Mouse (Mus musculus): ENCODE data around the gene Slc51a. TPM values are rescaled to one million over a fixed set of nuclear protein-coding genes. Genes with fewer than 3 reads are reported as not detected.

The Slc51a gene
- polyA plus RNA-seq, 1 experiment from 2014 or later: 2.4 TPM

DNA sequence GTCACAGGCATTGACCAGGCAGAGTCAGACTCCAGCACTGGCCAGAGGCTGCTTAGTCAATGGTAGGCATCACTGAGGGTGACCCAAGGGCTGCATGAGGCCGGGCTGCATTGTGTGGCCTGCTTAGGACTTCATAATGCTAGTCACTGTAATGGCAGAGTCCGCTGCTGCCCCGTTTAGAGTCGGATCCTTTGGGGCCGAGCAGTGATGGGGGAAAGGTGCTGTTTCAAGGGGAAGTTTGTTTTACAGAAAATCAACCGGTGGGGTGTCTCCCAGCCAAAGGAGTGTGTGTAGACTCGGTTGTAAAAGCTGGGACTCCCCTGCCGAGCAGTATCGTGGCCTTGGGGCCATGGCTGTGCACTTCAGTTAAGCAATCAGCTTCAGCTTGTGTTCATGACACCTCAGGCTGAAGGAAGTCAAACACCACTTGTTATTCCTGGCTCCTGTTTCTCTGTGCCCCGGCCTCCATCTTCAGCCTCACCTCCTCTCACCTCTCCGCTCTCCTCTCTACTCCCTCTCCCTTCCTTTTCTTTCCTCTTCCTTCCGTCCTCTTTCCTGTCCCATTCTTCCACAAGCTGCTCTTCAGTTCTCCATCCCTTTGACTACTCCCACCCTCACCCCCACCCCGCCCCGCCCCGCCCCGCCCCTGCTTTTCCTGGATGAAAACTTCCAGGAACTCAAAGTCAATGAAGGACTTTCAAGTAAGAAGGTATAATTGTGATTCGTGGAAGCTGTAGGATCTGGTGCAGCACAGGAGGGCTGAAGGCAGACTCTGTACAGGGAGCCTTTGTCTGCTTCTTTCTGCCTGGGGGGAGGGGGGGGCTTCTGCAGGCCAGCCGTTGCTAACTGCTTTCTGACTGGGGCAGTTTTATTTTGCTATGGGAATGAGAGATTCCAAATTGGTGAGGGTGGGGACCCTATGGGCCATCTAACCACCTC is 23.0 kb upstream of the Slc51a start:
- no peak overlapping the region for H3K4me2 ChIP-seq (ENCODE audit: low read depth, low read length)
- no peak overlapping the region for H3K9ac ChIP-seq (ENCODE audit: low read length)
- WGBS: 63% methylated on average over 18 of the region's 18 CpGs
- peak overlapping the region; percentile 86 for H3K27ac ChIP-seq (ENCODE audit: low read length)
- no peaks in the 10 kb centered on the region for H3K27me3 ChIP-seq (ENCODE audit: control insufficient read depth, insufficient read depth, low read length)
- H3K9me3 ChIP-seq (replicated peaks; ENCODE audit: control insufficient read depth, low read length): no peaks in the 10 kb centered on the region
- no peak overlapping the region for H3K4me3 ChIP-seq (ENCODE audit: low read length)
- ATAC-seq (replicated peaks; ENCODE audit: extremely low read depth, insufficient read depth, low FRiP score): no peak
- peaks cover 35% of the 10 kb centered on the region for H3K4me1 ChIP-seq (ENCODE audit: control insufficient read depth, insufficient read depth, low read length)
- no peaks in the 10 kb centered on the region for H3K36me3 ChIP-seq (ENCODE audit: control insufficient read depth, insufficient read depth)

DNA sequence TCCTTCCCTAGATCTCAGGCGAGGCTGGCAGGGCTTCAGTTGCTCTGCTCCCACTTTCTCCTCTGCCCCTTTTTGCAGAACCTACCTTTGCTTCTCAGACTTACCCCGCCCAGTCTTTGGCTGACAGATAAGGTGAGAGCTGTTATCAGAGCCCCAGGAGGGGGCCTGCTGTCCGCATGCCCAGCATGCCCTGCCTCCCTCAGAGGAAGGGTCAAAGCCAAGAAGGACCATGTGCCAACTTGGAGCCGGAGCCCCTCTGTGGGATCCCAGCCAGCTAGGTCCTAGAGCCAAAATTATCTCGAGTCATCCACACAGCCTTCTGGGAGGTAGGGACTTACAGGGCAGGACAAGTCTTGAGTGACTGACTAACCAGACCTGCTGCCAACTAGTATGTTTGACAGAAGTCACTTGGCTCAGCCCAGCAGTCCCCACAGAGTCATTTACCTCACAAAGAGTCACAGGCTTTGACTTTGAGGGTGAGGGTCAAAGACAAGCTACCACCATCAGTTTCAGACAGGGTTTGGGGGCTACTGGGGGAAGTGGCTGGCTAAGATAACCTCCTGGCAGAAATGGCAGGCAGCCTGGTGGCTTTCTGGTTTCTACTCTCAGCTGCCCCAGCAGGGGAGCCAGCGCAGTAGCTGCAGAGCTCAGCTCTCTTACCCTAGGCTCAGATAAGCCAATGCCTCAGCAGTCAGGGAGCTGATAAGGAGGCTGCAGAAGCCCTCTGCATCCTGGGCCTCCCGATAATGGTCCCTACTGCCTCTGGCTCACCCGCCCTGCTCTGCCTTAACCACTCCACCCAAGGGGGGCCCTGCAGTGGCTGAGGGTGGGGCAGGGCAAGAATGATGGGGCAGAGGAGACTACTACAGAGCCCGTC is 21.6 kb upstream of the Slc51a start:
- Histone ChIP-seq H3K9me3 (replicated peaks; ENCODE audit: control insufficient read depth, low read length) (no peaks in the 10 kb centered on the region), H3K9ac (ENCODE audit: low read length) (peak overlapping the region; percentile 10; the same call in 1 of the 2 replicates), H3K4me1 (ENCODE audit: control insufficient read depth, insufficient read depth, low read length) (peaks cover 35% of the 10 kb centered on the region), H3K36me3 (ENCODE audit: control insufficient read depth, insufficient read depth) (no peaks in the 10 kb centered on the region), H3K27me3 (ENCODE audit: control insufficient read depth, insufficient read depth, low read length) (no peaks in the 10 kb centered on the region), H3K4me2 (ENCODE audit: low read depth, low read length) (peak overlapping the region; percentile 11; the same call in 1 of the 2 replicates), H3K4me3 (ENCODE audit: low read length) (no peak overlapping the region), H3K27ac (ENCODE audit: low read length) (peak overlapping the region; percentile 86)
- ATAC-seq (replicated peaks; ENCODE audit: extremely low read depth, insufficient read depth, low FRiP score): peak; percentile 87
- WGBS: 22% methylated on average over 9 of the region's 9 CpGs

DNA sequence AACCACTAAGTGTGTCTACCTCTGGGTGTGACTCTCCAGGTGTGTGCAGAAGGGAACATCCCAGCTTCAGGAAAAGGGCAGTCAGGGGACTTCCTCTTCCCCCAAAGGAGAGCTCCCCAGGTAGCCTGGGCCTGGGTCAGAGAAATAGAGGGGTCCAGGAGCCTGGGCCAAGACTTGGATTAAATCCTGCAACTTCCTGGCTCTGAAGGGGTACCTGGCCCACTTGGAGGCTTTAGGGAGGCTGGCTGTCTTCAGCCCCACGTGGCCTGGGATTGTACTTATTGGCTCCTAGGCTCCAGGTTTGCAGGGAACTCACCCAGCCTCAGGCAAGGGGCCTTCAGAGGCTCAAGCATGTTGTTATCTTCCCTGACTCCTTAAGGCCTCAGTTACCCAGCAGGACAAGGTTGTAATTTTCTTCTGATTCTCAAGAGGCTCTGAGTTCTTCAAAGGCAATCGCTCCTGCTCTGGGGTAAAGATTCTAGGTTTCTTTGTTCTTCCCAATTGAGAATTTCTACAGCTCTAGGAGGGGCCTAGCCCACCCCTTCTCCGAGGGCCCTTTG is 20.9 kb upstream of the Slc51a start:
- H3K9me3 ChIP-seq (replicated peaks; ENCODE audit: control insufficient read depth, low read length): no peaks in the 10 kb centered on the region
- H3K27ac ChIP-seq (ENCODE audit: low read length): peak overlapping the region; percentile 86
- H3K4me1 ChIP-seq (ENCODE audit: control insufficient read depth, insufficient read depth, low read length): peaks cover 35% of the 10 kb centered on the region
- no peaks in the 10 kb centered on the region for H3K36me3 ChIP-seq (ENCODE audit: control insufficient read depth, insufficient read depth)
- H3K4me3 ChIP-seq (ENCODE audit: low read length): no peak overlapping the region
- peak overlapping the region; percentile 11; the same call in 1 of the 2 replicates for H3K4me2 ChIP-seq (ENCODE audit: low read depth, low read length)
- no peak for ATAC-seq (replicated peaks; ENCODE audit: extremely low read depth, insufficient read depth, low FRiP score)
- 42% methylated on average over 3 of the region's 3 CpGs for WGBS
- no peak overlapping the region for H3K9ac ChIP-seq (ENCODE audit: low read length)
- H3K27me3 ChIP-seq (ENCODE audit: control insufficient read depth, insufficient read depth, low read length): no peaks in the 10 kb centered on the region

DNA sequence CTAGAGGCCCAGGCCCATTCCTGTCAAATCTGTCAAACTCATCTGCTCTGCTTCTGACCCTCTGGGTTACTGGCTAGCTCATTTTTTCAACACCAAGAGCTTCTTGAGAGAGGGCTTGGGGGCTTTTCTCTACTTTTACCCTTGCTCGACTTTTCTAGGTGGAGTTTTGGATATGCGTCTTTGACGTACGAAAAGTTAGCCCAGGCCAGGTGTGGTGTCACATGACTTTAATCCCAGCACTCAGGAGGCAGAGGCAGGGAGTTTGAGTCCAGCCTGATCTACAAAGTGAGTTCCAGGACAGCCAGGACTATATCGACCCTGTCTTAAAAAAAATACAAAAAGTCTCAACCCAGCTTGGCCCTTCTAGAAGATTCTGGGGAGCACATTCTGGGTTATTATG is 20.4 kb upstream of the Slc51a start:
- Histone ChIP-seq H3K4me3 (ENCODE audit: low read length) (no peak overlapping the region), H3K4me2 (ENCODE audit: low read depth, low read length) (no peak overlapping the region), H3K27me3 (ENCODE audit: control insufficient read depth, insufficient read depth, low read length) (no peaks in the 10 kb centered on the region), H3K9ac (ENCODE audit: low read length) (no peak overlapping the region), H3K9me3 (replicated peaks; ENCODE audit: control insufficient read depth, low read length) (no peaks in the 10 kb centered on the region), H3K4me1 (ENCODE audit: control insufficient read depth, insufficient read depth, low read length) (peaks cover 35% of the 10 kb centered on the region), H3K36me3 (ENCODE audit: control insufficient read depth, insufficient read depth) (no peaks in the 10 kb centered on the region), H3K27ac (ENCODE audit: low read length) (no peak overlapping the region; the same call in 1 of the 2 replicates)
- 80% methylated on average over 5 of the region's 5 CpGs for whole genome bisulfite sequencing
- ATAC-seq (replicated peaks; ENCODE audit: extremely low read depth, insufficient read depth, low FRiP score): no peak

DNA sequence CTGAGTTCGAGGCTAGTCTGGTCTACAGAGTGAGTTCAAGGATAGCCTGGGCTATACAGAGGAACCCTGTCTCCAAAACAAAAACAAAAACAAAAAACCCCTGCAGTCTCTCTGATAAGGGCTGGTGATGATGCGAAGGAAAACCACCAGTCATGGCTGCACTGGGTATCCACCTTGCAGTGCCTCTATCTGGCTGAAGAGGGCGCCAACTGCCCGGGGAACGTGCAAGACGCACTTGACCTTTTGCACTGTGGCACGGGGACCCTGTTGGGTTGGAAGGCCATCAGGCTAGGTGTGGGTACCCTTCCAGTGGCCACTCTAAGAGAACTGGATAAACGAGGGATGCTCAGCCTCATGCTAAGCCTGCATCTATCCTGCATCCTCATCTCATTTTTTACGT is 19.7 kb upstream of the Slc51a start:
- WGBS: 16% methylated on average over 9 of the region's 9 CpGs
- no peak overlapping the region for H3K27ac ChIP-seq (ENCODE audit: low read length)
- no peak for ATAC-seq (replicated peaks; ENCODE audit: extremely low read depth, insufficient read depth, low FRiP score)
- H3K36me3 ChIP-seq (ENCODE audit: control insufficient read depth, insufficient read depth): no peaks in the 10 kb centered on the region
- H3K4me2 ChIP-seq (ENCODE audit: low read depth, low read length): no peak overlapping the region
- peaks cover 35% of the 10 kb centered on the region for H3K4me1 ChIP-seq (ENCODE audit: control insufficient read depth, insufficient read depth, low read length)
- no peaks in the 10 kb centered on the region for H3K9me3 ChIP-seq (replicated peaks; ENCODE audit: control insufficient read depth, low read length)
- no peak overlapping the region for H3K9ac ChIP-seq (ENCODE audit: low read length)
- no peaks in the 10 kb centered on the region for H3K27me3 ChIP-seq (ENCODE audit: control insufficient read depth, insufficient read depth, low read length)
- H3K4me3 ChIP-seq (ENCODE audit: low read length): no peak overlapping the region

DNA sequence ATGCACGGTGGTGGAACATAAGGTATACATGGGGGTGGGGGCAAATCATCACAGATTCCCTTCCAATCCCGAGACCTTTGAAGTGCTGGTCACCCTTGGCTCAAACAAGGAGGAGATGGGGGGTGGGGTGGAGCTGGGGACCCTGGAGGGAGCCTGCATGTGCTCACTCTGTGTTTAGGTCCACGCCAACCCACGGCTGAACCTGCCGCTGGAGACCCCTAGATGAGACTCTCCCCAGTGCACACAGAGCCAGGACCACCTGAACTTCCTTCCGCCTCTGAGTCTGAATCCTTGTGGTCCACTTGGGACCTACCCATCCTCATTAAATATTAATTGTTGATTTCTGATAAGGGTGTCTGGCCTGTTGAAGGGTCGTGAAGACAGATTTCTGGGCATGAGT is 19.2 kb upstream of the Slc51a start:
- H3K27ac ChIP-seq (ENCODE audit: low read length): no peak overlapping the region
- WGBS: 69% methylated on average over 7 of the region's 7 CpGs
- H3K4me2 ChIP-seq (ENCODE audit: low read depth, low read length): no peak overlapping the region
- no peak for ATAC-seq (replicated peaks; ENCODE audit: extremely low read depth, insufficient read depth, low FRiP score)
- peaks cover 35% of the 10 kb centered on the region for H3K4me1 ChIP-seq (ENCODE audit: control insufficient read depth, insufficient read depth, low read length)
- no peak overlapping the region for H3K9ac ChIP-seq (ENCODE audit: low read length)
- H3K9me3 ChIP-seq (replicated peaks; ENCODE audit: control insufficient read depth, low read length): no peaks in the 10 kb centered on the region
- H3K27me3 ChIP-seq (ENCODE audit: control insufficient read depth, insufficient read depth, low read length): peaks cover 1% of the 10 kb centered on the region; the same call in 1 of the 2 replicates
- no peaks in the 10 kb centered on the region for H3K36me3 ChIP-seq (ENCODE audit: control insufficient read depth, insufficient read depth)
- H3K4me3 ChIP-seq (ENCODE audit: low read length): no peak overlapping the region

DNA sequence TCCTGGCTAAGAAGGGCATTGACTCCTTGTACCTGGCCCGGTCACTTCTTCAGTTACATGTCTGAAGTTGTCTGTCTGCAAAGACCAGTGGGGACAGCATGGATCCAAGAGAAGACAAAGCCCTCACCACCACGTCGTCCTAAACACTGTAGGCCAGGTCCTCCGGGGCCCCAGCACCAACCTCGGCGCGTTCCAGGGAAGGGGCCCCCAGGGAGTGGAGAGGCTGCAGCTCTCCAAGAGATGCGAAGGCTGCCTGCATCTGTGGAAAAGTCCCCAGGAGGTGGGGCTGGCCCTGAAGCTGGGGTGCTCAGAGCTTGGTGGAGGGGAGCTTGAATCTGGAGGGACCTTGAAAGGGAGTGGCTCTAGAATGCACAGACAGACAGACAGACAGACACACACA is 18.6 kb upstream of the Slc51a start:
- Histone ChIP-seq H3K36me3 (ENCODE audit: control insufficient read depth, insufficient read depth) (no peaks in the 10 kb centered on the region), H3K9ac (ENCODE audit: low read length) (no peak overlapping the region), H3K4me1 (ENCODE audit: control insufficient read depth, insufficient read depth, low read length) (peaks cover 33% of the 10 kb centered on the region), H3K4me2 (ENCODE audit: low read depth, low read length) (no peak overlapping the region), H3K9me3 (replicated peaks; ENCODE audit: control insufficient read depth, low read length) (no peaks in the 10 kb centered on the region), H3K27me3 (ENCODE audit: control insufficient read depth, insufficient read depth, low read length) (peaks cover 2% of the 10 kb centered on the region; the same call in 1 of the 2 replicates), H3K27ac (ENCODE audit: low read length) (no peak overlapping the region), H3K4me3 (ENCODE audit: low read length) (no peak overlapping the region)
- no peak for ATAC-seq (replicated peaks; ENCODE audit: extremely low read depth, insufficient read depth, low FRiP score)
- 79% methylated on average over 8 of the region's 8 CpGs for WGBS

DNA sequence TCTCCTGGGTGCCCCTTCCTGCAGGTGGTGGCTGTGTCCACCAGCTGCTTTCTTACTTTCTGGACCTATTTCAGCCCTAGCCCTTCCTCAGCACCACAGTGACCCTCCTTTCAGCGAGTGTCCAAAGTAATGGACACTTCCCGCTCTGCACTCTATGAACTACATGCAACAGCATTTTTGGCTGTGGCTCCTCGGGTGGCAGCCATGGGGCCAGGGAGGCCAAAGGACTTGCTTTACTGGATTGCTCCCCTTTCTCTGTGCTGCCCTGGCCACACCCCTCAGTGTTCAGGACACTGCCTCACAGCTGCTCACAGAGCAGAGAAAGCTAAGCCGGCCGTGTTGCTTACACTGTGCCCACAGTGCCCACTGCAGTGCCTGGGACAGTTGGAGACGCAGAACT is 16.0 kb upstream of the Slc51a start:
- no peaks in the 10 kb centered on the region for H3K36me3 ChIP-seq (ENCODE audit: control insufficient read depth, insufficient read depth)
- H3K27ac ChIP-seq (ENCODE audit: low read length): no peak overlapping the region
- no peaks in the 10 kb centered on the region for H3K9me3 ChIP-seq (replicated peaks; ENCODE audit: control insufficient read depth, low read length)
- H3K27me3 ChIP-seq (ENCODE audit: control insufficient read depth, insufficient read depth, low read length): peaks cover 5% of the 10 kb centered on the region
- no peak overlapping the region for H3K4me2 ChIP-seq (ENCODE audit: low read depth, low read length)
- no peak overlapping the region for H3K4me3 ChIP-seq (ENCODE audit: low read length)
- H3K9ac ChIP-seq (ENCODE audit: low read length): no peak overlapping the region
- no peak for ATAC-seq (replicated peaks; ENCODE audit: extremely low read depth, insufficient read depth, low FRiP score)
- WGBS: 79% methylated on average over 6 of the region's 6 CpGs
- peaks cover 13% of the 10 kb centered on the region for H3K4me1 ChIP-seq (ENCODE audit: control insufficient read depth, insufficient read depth, low read length)

Measured in heart, embryonic 16.5 days (tissue).